Mouse (Mus musculus): ENCODE data around the gene Cdh4. TPM values are rescaled to one million over a fixed set of nuclear protein-coding genes. Genes with fewer than 3 reads are reported as not detected.

Cdh4 gene
- polyA plus RNA-seq, 1 experiment from 2014 or later = 32.7 TPM

GRCm38 (mm10) chr2:179947607-179948006, 505.4 kb downstream of the Cdh4 start:
- Histone ChIP-seq H3K9me3 (no peaks in the 10 kb centered on the region), H3K4me2 (no peak overlapping the region), H3K27me3 (no peaks in the 10 kb centered on the region), H3K9ac (0 out of 2 replicates have a peak overlapping the region, but pooled peaks have one; percentile 34), H3K4me1 (replicated peaks) (peaks cover 62% of the 10 kb centered on the region), H3K27ac (replicated peaks) (no peak overlapping the region), H3K36me3 (no peaks in the 10 kb centered on the region), H3K4me3 (no peak overlapping the region)
- WGBS = 57% methylated on average over 5 of the region's 5 CpGs
- no peak for ATAC-seq (ENCODE audit: low read depth)

GRCm38 (mm10) chr2:179948820-179949219, 506.6 kb downstream of the Cdh4 start:
- no peaks in the 10 kb centered on the region for H3K27me3 ChIP-seq
- H3K27ac ChIP-seq (replicated peaks) = no peak overlapping the region
- no peak overlapping the region for H3K9ac ChIP-seq
- no peak for ATAC-seq (ENCODE audit: low read depth)
- H3K36me3 ChIP-seq = no peaks in the 10 kb centered on the region
- H3K9me3 ChIP-seq = no peaks in the 10 kb centered on the region
- H3K4me3 ChIP-seq = no peak overlapping the region
- 90% methylated on average over 5 of the region's 5 CpGs for WGBS
- no peak overlapping the region for H3K4me2 ChIP-seq
- peaks cover 52% of the 10 kb centered on the region for H3K4me1 ChIP-seq (replicated peaks)

Data from neural tube, embryonic 13.5 days (tissue).